Mouse (Mus musculus) heart, postnatal 0 days (tissue): ENCODE measurements around the gene Fubp1. TPM values are rescaled to one million over a fixed set of nuclear protein-coding genes. Genes with fewer than 3 reads are reported as not detected.

Source experiments
- ATAC-seq: fragments of 200-750 bp; cut with Nextera tagmentation; 2 replicates; pipeline ENCODE4 v1.8.0; 2017; ENCODE audit warnings: low read depth, moderate number of reproducible peaks, moderate library complexity; ENCODE audit not compliant: insufficient read depth
- DNase-seq: peaks from one replicate; pipeline ENCODE4 v3.0.0-alpha.2; 2016; ENCODE audit warnings: low spot score
- H3K27ac ChIP-seq: fragments of 300-500 bp; sonication (generic); 2 replicates; pipeline ENCODE4 v1.5.1; 2014; ENCODE audit warnings: low read depth, mild to moderate bottlenecking
- H3K27me3 ChIP-seq: fragments of 300-500 bp; sonication (generic); 2 replicates; pipeline ENCODE4 v1.6.1; 2014; ENCODE audit warnings: low read length, mixed read lengths; ENCODE audit not compliant: control insufficient read depth, insufficient read depth
- H3K36me3 ChIP-seq: fragments of 300-500 bp; sonication (generic); replicated peaks from 2 replicates; pipeline ENCODE4 v1.6.1; 2014; ENCODE audit warnings: low read length, mixed read lengths; ENCODE audit not compliant: control insufficient read depth, insufficient read depth
- H3K4me1 ChIP-seq: fragments of 300-500 bp; sonication (generic); 2 replicates; pipeline ENCODE4 v1.6.1; 2014; ENCODE audit warnings: antibody characterized with exemption; ENCODE audit not compliant: control insufficient read depth, insufficient read depth
- H3K4me2 ChIP-seq: fragments of 300-500 bp; sonication (generic); 2 replicates; pipeline ENCODE4 v1.6.1; 2014; ENCODE audit warnings: low read depth, mild to moderate bottlenecking, low read length, moderate library complexity
- H3K4me3 ChIP-seq: fragments of 300-500 bp; sonication (generic); 2 replicates; pipeline ENCODE4 v1.5.1; 2014; ENCODE audit warnings: low read depth, low read length
- H3K9ac ChIP-seq: fragments of 300-500 bp; sonication (generic); replicated peaks from 2 replicates; pipeline ENCODE4 v1.6.1; 2014; ENCODE audit warnings: low read depth, low read length, mixed read lengths
- H3K9me3 ChIP-seq: fragments of 300-500 bp; sonication (generic); replicated peaks from 2 replicates; pipeline ENCODE4 v1.6.1; 2016; ENCODE audit warnings: low read length; ENCODE audit not compliant: control insufficient read depth
- CTCF ChIP-seq: IDR thresholded peaks from 2 replicates; pipeline ENCODE4 v1.5.1; 2016; ENCODE audit warnings: antibody characterized with exemption, control low read depth, low read depth
- EP300 ChIP-seq: IDR thresholded peaks from 2 replicates; pipeline ENCODE4 v1.6.1; 2016; ENCODE audit warnings: antibody characterized with exemption, low read depth
- WGBS: fragments of 180-500 bp; shearing (Covaris S2); extraction: QIAGEN DNeasy Blood & Tissue Kit; methylation state at CpG from one replicate; pipeline ENCODE4 v1.1.7; 2014; 5-methylcytosine and 5-hydroxymethylcytosine counted together
- polyA plus RNA-seq: library from polyadenylated mRNA; unstranded; fragments of >200 nt; fragmentation: Nextera tagmentation; extraction: Ambion mirVana; gene quantifications from 2 replicates; pipeline ENCODE4 v1.2.1, GENCODE M21; 2015
- total RNA-seq: library from RNA; depleted of rRNA; stranded (reverse); fragments of >200 nt; gene quantifications from 2 replicates; pipeline ENCODE4 v1.2.3, GENCODE M21; 2014; ENCODE audit warnings: low replicate concordance

The Fubp1 gene
- total and polyA plus RNA-seq, 2 experiments from 2014 or later, result 71.2 to 72.9 TPM

DNA sequence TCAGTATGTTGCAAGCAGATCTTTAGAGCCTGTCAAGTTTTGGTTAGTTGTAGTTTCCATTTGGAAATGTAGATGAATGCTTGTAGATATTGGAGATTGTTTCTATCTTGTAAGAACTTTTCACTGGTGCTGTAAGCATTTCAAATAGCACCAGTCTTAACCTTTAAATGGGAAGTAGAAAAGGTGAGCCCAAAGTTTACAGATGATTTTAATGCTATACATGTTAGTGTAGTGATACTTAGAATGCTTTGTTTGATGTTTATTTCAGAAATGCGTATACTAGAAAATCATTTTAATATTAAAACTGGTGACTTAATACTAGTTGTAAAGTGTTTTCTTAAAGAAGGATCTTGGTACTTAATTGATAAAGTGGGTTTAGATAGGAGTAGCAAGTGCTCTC, 25.6 kb downstream of the Fubp1 start:
- Histone ChIP-seq H3K27me3 (no peaks in the 10 kb centered on the region), H3K36me3 (peaks cover 61% of the 10 kb centered on the region), H3K4me1 (no peaks in the 10 kb centered on the region), H3K4me2 (no peak overlapping the region), H3K27ac (no peak overlapping the region), H3K9me3 (no peaks in the 10 kb centered on the region), H3K9ac (no peak overlapping the region), H3K4me3 (no peak overlapping the region)
- TF ChIP-seq EP300 (no peak), CTCF (no peak)
- no peak for DNase-seq
- ATAC-seq, result no peak
- WGBS, result 84% methylated on average over 1 of the region's 1 CpGs

- no peaks in the 10 kb centered on the region for H3K9me3 ChIP-seq
- DNase-seq, result no peak
- H3K27me3 ChIP-seq, result no peaks in the 10 kb centered on the region
- no peak overlapping the region for H3K4me2 ChIP-seq
- WGBS, result 48% methylated on average over 2 of the region's 2 CpGs
- no peak for ATAC-seq
- no peak overlapping the region; the same call in 1 of the 2 replicates for H3K27ac ChIP-seq
- no peak for TF ChIP-seq CTCF
- H3K4me1 ChIP-seq, result no peaks in the 10 kb centered on the region
- H3K9ac ChIP-seq, result no peak overlapping the region
- peaks cover 69% of the 10 kb centered on the region for H3K36me3 ChIP-seq
- no peak overlapping the region for H3K4me3 ChIP-seq
Measured at GRCm38 (mm10) chr3:152238836-152239235, 28.6 kb downstream of the Fubp1 start.

GRCm38 (mm10) chr3:152239592-152239991, 29.4 kb downstream of the Fubp1 start:
- Histone ChIP-seq H3K4me2 (no peak overlapping the region), H3K27me3 (no peaks in the 10 kb centered on the region), H3K4me1 (no peaks in the 10 kb centered on the region), H3K36me3 (peaks cover 64% of the 10 kb centered on the region), H3K27ac (no peak overlapping the region), H3K9ac (no peak overlapping the region), H3K4me3 (no peak overlapping the region), H3K9me3 (no peaks in the 10 kb centered on the region)
- ATAC-seq, result no peak; the same call in 1 of the 2 replicates
- TF ChIP-seq CTCF, result no peak
- WGBS, result 85% methylated on average over 1 of the region's 1 CpGs
- DNase-seq, result no peak

DNA sequence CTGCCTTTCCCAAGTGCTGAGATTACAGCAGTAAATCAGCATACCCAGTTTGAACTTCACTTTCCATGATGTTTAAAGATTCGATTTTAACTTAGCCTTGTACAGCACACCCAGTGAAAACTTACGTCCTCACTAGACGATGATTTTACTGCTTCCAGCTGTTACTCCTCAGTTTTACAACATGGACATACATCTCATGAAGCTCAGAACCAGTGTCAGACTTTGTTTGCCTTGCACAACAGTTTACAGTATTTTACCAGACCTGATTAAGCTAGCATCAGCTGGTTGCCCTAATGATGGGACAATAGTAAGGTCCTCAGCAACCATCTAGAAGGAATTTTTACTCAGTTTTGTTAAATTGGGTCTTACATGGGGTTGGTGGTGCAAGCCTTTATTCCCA, 30.9 kb downstream of the Fubp1 start:
- ATAC-seq, result no peak
- H3K36me3 ChIP-seq, result peaks cover 62% of the 10 kb centered on the region
- no peaks in the 10 kb centered on the region for H3K9me3 ChIP-seq
- H3K9ac ChIP-seq, result no peak overlapping the region
- no peaks in the 10 kb centered on the region for H3K4me1 ChIP-seq
- H3K27ac ChIP-seq, result no peak overlapping the region
- WGBS, result 85% methylated on average over 3 of the region's 3 CpGs
- no peaks in the 10 kb centered on the region for H3K27me3 ChIP-seq
- no peak for DNase-seq
- no peak overlapping the region for H3K4me3 ChIP-seq
- TF ChIP-seq EP300, result no peak
- no peak for TF ChIP-seq CTCF
- no peak overlapping the region for H3K4me2 ChIP-seq

DNA sequence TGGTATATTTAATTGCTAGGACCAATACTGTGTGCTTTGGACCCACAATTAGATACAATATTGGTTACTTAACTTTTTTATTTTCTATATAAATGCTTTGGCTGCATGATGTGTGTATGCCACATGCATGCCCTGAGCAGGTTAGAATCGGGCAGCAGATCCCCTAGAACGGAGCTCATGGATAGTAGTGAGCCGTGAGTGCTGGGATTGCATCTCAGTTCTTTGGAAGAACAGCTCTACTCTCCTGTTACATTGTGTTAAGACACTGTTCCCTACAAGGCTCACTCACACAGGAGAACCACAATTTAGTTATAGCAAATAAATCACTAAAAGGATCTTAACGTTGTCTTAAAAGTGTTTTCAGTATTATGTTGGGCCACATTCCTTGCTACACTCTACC, 33.1 kb downstream of the Fubp1 start:
- peak overlapping the region; percentile 30; the same call in 1 of the 2 replicates for H3K27ac ChIP-seq
- 70% methylated on average over 4 of the region's 4 CpGs for WGBS
- no peak overlapping the region for H3K4me2 ChIP-seq
- TF ChIP-seq CTCF, result no peak
- TF ChIP-seq EP300, result no peak
- H3K4me1 ChIP-seq, result no peaks in the 10 kb centered on the region
- peaks cover 71% of the 10 kb centered on the region for H3K36me3 ChIP-seq
- no peaks in the 10 kb centered on the region for H3K27me3 ChIP-seq
- no peak for DNase-seq
- H3K4me3 ChIP-seq, result no peak overlapping the region
- no peak for ATAC-seq
- H3K9ac ChIP-seq, result no peak overlapping the region
- H3K9me3 ChIP-seq, result no peaks in the 10 kb centered on the region

GRCm38 (mm10) chr3:152245273-152245910, 35.2 kb downstream of the Fubp1 start:
- peaks cover 65% of the 10 kb centered on the region for H3K36me3 ChIP-seq

More at GRCm38 (mm10) chr3:152245273-152245910, 35.2 kb downstream of the Fubp1 start:
- H3K9ac ChIP-seq, result no peak overlapping the region
- H3K9me3 ChIP-seq, result no peaks in the 10 kb centered on the region
- H3K4me1 ChIP-seq, result no peaks in the 10 kb centered on the region
- 0 out of 2 replicates have a peak, but pooled peaks have one; percentile 11 for TF ChIP-seq CTCF
- no peak for TF ChIP-seq EP300
- no peak for DNase-seq
- no peak overlapping the region for H3K4me2 ChIP-seq
- H3K4me3 ChIP-seq, result no peak overlapping the region
- ATAC-seq, result peak; percentile 57
- 55% methylated on average over 5 of the region's 5 CpGs for WGBS
- H3K27ac ChIP-seq, result peak overlapping the region; percentile 38; the same call in 1 of the 2 replicates
- H3K27me3 ChIP-seq, result no peaks in the 10 kb centered on the region
